Mouse (Mus musculus) CH12.LX (cell line): ENCODE measurements at regions not wholly inside any gene's neighbourhood (a gene's known extent, or its start where the extent isn't known, plus 50 kb on each side); places are given as distances from the start of the nearest gene placed in this dataset.

Source experiments
- DNase-seq: peaks from one replicate; pipeline ENCODE4 v3.0.0-alpha.2; 2013; ENCODE audit errors: extremely low read depth
- H3K27ac ChIP-seq: 2 replicates; pipeline ENCODE4 v1.5.1; 2012; ENCODE audit warnings: low read depth, mild to moderate bottlenecking, control low read depth, moderate library complexity; ENCODE audit not compliant: insufficient read depth
- H3K27me3 ChIP-seq: replicated peaks from 2 replicates; pipeline ENCODE3; 2012; ENCODE audit warnings: inconsistent platforms
- H3K36me3 ChIP-seq, 2 experiments: replicated peaks in 1 of 2; 2 replicates each; pipeline versions ENCODE3 to v1.6.1; 2012; ENCODE audit warnings: inconsistent platforms in 1 of 2, low read length in 1 of 2, mild to moderate bottlenecking in 1 of 2, mixed read lengths in 1 of 2, moderate library complexity in 1 of 2; ENCODE audit not compliant: control insufficient read depth in 1 of 2, insufficient read depth in 1 of 2
- H3K4me1 ChIP-seq, 2 experiments: 2 replicates each; pipeline ENCODE4 v1.6.1; 2012; ENCODE audit warnings: inconsistent platforms in 1 of 2, moderate library complexity in 1 of 2; ENCODE audit not compliant: insufficient read depth in 2 of 2, control insufficient read depth in 1 of 2
- H3K4me2 ChIP-seq: 2 replicates; pipeline ENCODE4 v1.6.1; 2012; ENCODE audit warnings: low read depth, mild to moderate bottlenecking, control low read depth; ENCODE audit not compliant: poor library complexity, insufficient read depth, severe bottlenecking
- H3K4me3 ChIP-seq, 3 experiments: fragments of 150-350 bp in 1 of 3; sonication (generic) in 1 of 3; replicated peaks in 1 of 3; 2 replicates each; pipeline versions ENCODE3 to v1.5.1; 2011 to 2012; ENCODE audit warnings: low read depth in 2 of 3, low read length in 2 of 3, mild to moderate bottlenecking in 2 of 3, moderate library complexity in 2 of 3, control low read depth in 1 of 3, improper control_type of control experiment in 1 of 3, inconsistent platforms in 1 of 3, mixed read lengths in 1 of 3; ENCODE audit not compliant: poor library complexity in 1 of 3
- H3K79me2 ChIP-seq: replicated peaks from 2 replicates; pipeline ENCODE4 v1.6.1; 2012; ENCODE audit warnings: mild to moderate bottlenecking, moderate library complexity; ENCODE audit not compliant: control insufficient read depth, poor library complexity, insufficient read depth, severe bottlenecking; ENCODE audit errors: extremely low read depth
- H3K9ac ChIP-seq: 2 replicates; pipeline ENCODE4 v1.6.1; 2012; ENCODE audit warnings: low read depth, mild to moderate bottlenecking, control low read depth, moderate library complexity; ENCODE audit not compliant: insufficient read depth
- H3K9me3 ChIP-seq: replicated peaks from 2 replicates; pipeline ENCODE3; 2012; ENCODE audit warnings: low read length, inconsistent platforms, mixed read lengths
- BHLHE40 ChIP-seq: IDR thresholded peaks from 2 replicates; pipeline ENCODE4 v1.6.1; 2011; ENCODE audit warnings: mild to moderate bottlenecking, low read depth, low read length, improper control_type of control experiment
- CHD1 ChIP-seq: IDR thresholded peaks from 2 replicates; pipeline ENCODE4 v1.6.1; 2012; ENCODE audit warnings: low read depth, low read length, improper control_type of control experiment, inconsistent platforms
- CTCF ChIP-seq, 2 experiments: IDR thresholded peaks in 1 of 2; conservative IDR thresholded peaks in 1 of 2; 2 replicates each; pipeline ENCODE4 v1.5.1; 2011 to 2012; ENCODE audit warnings: low read depth in 2 of 2, low read length in 2 of 2, improper control_type of control experiment in 1 of 2, inconsistent platforms in 1 of 2, mild to moderate bottlenecking in 1 of 2, moderate library complexity in 1 of 2
- EP300 ChIP-seq: IDR thresholded peaks from 2 replicates; pipeline ENCODE4 v1.6.1; 2011; ENCODE audit warnings: low read length, improper control_type of control experiment
- GABPA ChIP-seq: IDR thresholded peaks from 2 replicates; pipeline ENCODE4 v1.6.1; 2012; ENCODE audit warnings: low read depth, low read length, improper control_type of control experiment, inconsistent platforms; ENCODE audit not compliant: insufficient replicate concordance
- JUN ChIP-seq: IDR thresholded peaks from 2 replicates; pipeline ENCODE4 v1.6.1; 2011; ENCODE audit warnings: low read depth, mild to moderate bottlenecking, low read length, improper control_type of control experiment, moderate library complexity; ENCODE audit not compliant: insufficient read depth
- JUND ChIP-seq: conservative IDR thresholded peaks from 2 replicates; pipeline ENCODE4 v1.6.1; 2011; ENCODE audit warnings: low read depth, low read length, improper control_type of control experiment
- KAT2A ChIP-seq: IDR thresholded peaks from 2 replicates; pipeline ENCODE4 v1.6.1; 2012; ENCODE audit warnings: low read length, improper control_type of control experiment, inconsistent platforms; ENCODE audit not compliant: insufficient replicate concordance
- MAFK ChIP-seq: IDR thresholded peaks from 2 replicates; pipeline ENCODE4 v1.6.1; 2011; ENCODE audit warnings: low read length, improper control_type of control experiment; ENCODE audit not compliant: insufficient replicate concordance
- MEF2A ChIP-seq: IDR thresholded peaks from 2 replicates; pipeline ENCODE4 v1.6.1; 2014; ENCODE audit warnings: low read depth, mild to moderate bottlenecking, inconsistent platforms, low read length, improper control_type of control experiment, borderline replicate concordance
- MXI1 ChIP-seq: IDR thresholded peaks from 2 replicates; pipeline ENCODE4 v1.6.1; 2011; ENCODE audit warnings: mild to moderate bottlenecking, low read depth, low read length, improper control_type of control experiment
- NRF1 ChIP-seq: IDR thresholded peaks from 2 replicates; pipeline ENCODE4 v1.6.1; 2014; ENCODE audit warnings: low read depth, mild to moderate bottlenecking, inconsistent platforms, low read length, improper control_type of control experiment, moderate library complexity
- POLR2A ChIP-seq: IDR thresholded peaks from 2 replicates; pipeline ENCODE4 v1.6.1; 2011; ENCODE audit warnings: low read depth, mild to moderate bottlenecking, improper control_type of control experiment, low read length
- POLR2AphosphoS2 ChIP-seq: IDR thresholded peaks from 2 replicates; pipeline ENCODE4 v1.6.1; 2011; ENCODE audit warnings: low read depth, low read length, improper control_type of control experiment
- RAD21 ChIP-seq: IDR thresholded peaks from 2 replicates; pipeline ENCODE4 v1.6.1; 2011; ENCODE audit warnings: low read depth, mild to moderate bottlenecking, low read length, improper control_type of control experiment, moderate library complexity
- RCOR1 ChIP-seq: conservative IDR thresholded peaks from 2 replicates; pipeline ENCODE4 v1.6.1; 2012; ENCODE audit warnings: low read depth, mild to moderate bottlenecking, inconsistent platforms, low read length, improper control_type of control experiment
- SMC3 ChIP-seq: IDR thresholded peaks from 2 replicates; pipeline ENCODE4 v1.6.1; 2011; ENCODE audit warnings: low read depth, low read length, improper control_type of control experiment
- USF1 ChIP-seq: IDR thresholded peaks from 2 replicates; pipeline ENCODE4 v1.6.1; 2014; ENCODE audit warnings: low read depth, mild to moderate bottlenecking, inconsistent platforms, low read length, improper control_type of control experiment
- USF2 ChIP-seq: conservative IDR thresholded peaks from 2 replicates; pipeline ENCODE4 v1.6.1; 2011; ENCODE audit warnings: low read depth, low read length, improper control_type of control experiment
- ZC3H11A ChIP-seq: IDR thresholded peaks from 2 replicates; pipeline ENCODE4 v1.6.1; 2012; ENCODE audit warnings: low read depth, mild to moderate bottlenecking, inconsistent platforms, low read length, improper control_type of control experiment
- ZKSCAN1 ChIP-seq: IDR thresholded peaks from 2 replicates; pipeline ENCODE4 v1.6.1; 2012; ENCODE audit warnings: low read depth, inconsistent platforms, low read length, improper control_type of control experiment, borderline replicate concordance
- dilution Hi-C: fragments of 300-500 bp; cut with MboI; formaldehyde crosslinking; loops from 2 replicates; pipeline ENCODE4 v1.14.3; 2020; ENCODE audit warnings: low sequenced_read_pairs; ENCODE audit not compliant: extremely low pct_unique_long_range_greater_than_20kb, extremely low pct_ligation_motif_present
- in situ Hi-C: fragments of 300-500 bp; cut with MboI; formaldehyde crosslinking; loops from 3 replicates; pipeline ENCODE4 v1.14.3; 2019; ENCODE audit warnings: low sequenced_read_pairs, low pct_ligation_motif_present, low pct_unique_long_range_greater_than_20kb, mixed read lengths

DNA sequence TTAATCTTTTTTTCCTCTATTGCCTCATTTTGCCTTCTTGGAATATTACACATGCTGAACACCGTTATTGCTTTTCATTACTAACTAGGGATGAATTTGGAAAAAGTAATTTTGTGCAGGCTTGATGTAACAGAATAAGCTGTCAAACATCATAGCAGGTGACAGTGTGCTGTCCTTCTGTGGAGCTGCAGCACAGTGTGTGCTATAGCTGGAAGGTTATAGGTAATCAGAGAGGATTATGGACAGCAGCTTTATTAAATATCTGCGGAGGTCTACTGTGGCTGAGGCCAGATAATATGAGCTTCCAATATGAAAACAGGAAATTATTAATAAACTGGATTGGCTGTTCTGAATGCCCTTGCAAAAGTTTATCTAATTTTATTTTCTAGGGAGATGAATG is 431.9 kb downstream of the Gm8797 start:
- in situ Hi-C loops (no loop called here), dilution Hi-C loops (no loop called here)
- no peak overlapping the region for H3K4me3 ChIP-seq
- H3K79me2 ChIP-seq = no peaks in the 10 kb centered on the region
- H3K4me1 ChIP-seq = no peaks in the 10 kb centered on the region
- no peak for DNase-seq
- H3K4me2 ChIP-seq = no peak overlapping the region
- H3K27me3 ChIP-seq = no peaks in the 10 kb centered on the region
- no peak overlapping the region for H3K27ac ChIP-seq
- H3K36me3 ChIP-seq = no peaks in the 10 kb centered on the region
- TF ChIP-seq ZC3H11A (no peak), SMC3 (no peak), MXI1 (no peak)
- no peak overlapping the region for H3K9ac ChIP-seq
- H3K9me3 ChIP-seq = no peaks in the 10 kb centered on the region

DNA sequence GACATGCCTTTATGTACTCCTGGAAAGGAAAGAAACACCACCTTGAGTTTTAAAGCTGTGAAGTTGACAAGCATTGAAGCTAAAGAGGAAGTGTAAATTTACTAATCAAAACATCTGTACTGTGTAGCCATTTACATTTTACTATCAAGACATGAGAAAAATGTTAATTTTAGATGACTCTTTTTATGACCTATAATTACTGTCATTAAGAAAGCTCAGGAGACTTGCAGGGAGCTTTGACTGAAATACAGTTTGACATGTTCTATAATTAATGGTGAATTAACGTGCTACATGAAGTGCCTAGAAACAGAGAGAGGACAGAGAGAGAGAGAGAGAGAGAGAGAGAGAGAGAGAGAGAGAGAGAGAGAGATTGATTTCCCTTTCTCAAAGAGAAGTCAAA is 432.8 kb downstream of the Gm8797 start:
- TF ChIP-seq GABPA (no peak), BHLHE40 (no peak), KAT2A (no peak), POLR2AphosphoS2 (no peak), EP300 (no peak), CTCF (conservative IDR thresholded peaks at IDR 0.05 in 1 of 2, IDR thresholded peaks at IDR 0.05 in 1 of 2; ENCODE audit: low read depth in 2 of 2, low read length in 2 of 2) (no peak), MEF2A (no peak), CHD1 (no peak), RAD21 (no peak), JUN (no peak), USF2 (no peak), MAFK (no peak), NRF1 (no peak), RCOR1 (no peak), USF1 (no peak), JUND (no peak), POLR2A (no peak), ZKSCAN1 (no peak)
- no peak overlapping the region for H3K4me2 ChIP-seq
- H3K36me3 ChIP-seq = no peaks in the 10 kb centered on the region
- H3K27me3 ChIP-seq = no peaks in the 10 kb centered on the region
- in situ Hi-C loops = no loop called here
- DNase-seq = no peak
- no peak overlapping the region for H3K4me3 ChIP-seq
- no peaks in the 10 kb centered on the region for H3K4me1 ChIP-seq
- H3K79me2 ChIP-seq = no peaks in the 10 kb centered on the region
- no peak overlapping the region for H3K27ac ChIP-seq
- dilution Hi-C loops = no loop called here
- H3K9me3 ChIP-seq = no peaks in the 10 kb centered on the region
- no peak overlapping the region for H3K9ac ChIP-seq
